Mouse (Mus musculus) stomach, postnatal 0 days (tissue): ENCODE results near the gene Panx3.

Experiments used
- CTCF ChIP-seq: IDR thresholded peaks from 2 replicates; pipeline ENCODE4 v1.5.1; 2016; ENCODE audit warnings: antibody characterized with exemption, low read depth, mild to moderate bottlenecking, moderate library complexity
- EP300 ChIP-seq: optimal IDR thresholded peaks from 2 replicates; pipeline ENCODE3; 2016; ENCODE audit warnings: antibody characterized with exemption

GRCm38 (mm10) chr9:37628581-37628980 lies 40.5 kb downstream of the Panx3 start:
- TF ChIP-seq EP300 (no peak), CTCF (no peak)
